Comparison of ENCODE assay signal across 1 mouse cellular context in genomic region chr14:20695761-20696520, GRCm38 (mm10).
TF ChIP-seq lines count a peak whose summit lies in the region.

No protein-coding gene starts in this region.

TF ChIP-seq in CH12.LX, 34 proteins besides CTCF, POLR2A, EP300 and RAD21 (continued from another document):
- TF ChIP-seq KAT2A (IDR thresholded peaks at IDR 0.05; ENCODE audit: insufficient replicate concordance, low read length) (no peak), ZMIZ1 (IDR thresholded peaks at IDR 0.05; ENCODE audit: low read depth, low read length) (no peak; the same call in 1 of the 2 replicates), USF1 (IDR thresholded peaks at IDR 0.05; ENCODE audit: low read depth, low read length) (no peak), SMC3 (IDR thresholded peaks at IDR 0.05; ENCODE audit: low read depth, low read length) (no peak)
